Comparison of ENCODE assay signal across 25 mouse cellular contexts in the genomic region with DNA sequence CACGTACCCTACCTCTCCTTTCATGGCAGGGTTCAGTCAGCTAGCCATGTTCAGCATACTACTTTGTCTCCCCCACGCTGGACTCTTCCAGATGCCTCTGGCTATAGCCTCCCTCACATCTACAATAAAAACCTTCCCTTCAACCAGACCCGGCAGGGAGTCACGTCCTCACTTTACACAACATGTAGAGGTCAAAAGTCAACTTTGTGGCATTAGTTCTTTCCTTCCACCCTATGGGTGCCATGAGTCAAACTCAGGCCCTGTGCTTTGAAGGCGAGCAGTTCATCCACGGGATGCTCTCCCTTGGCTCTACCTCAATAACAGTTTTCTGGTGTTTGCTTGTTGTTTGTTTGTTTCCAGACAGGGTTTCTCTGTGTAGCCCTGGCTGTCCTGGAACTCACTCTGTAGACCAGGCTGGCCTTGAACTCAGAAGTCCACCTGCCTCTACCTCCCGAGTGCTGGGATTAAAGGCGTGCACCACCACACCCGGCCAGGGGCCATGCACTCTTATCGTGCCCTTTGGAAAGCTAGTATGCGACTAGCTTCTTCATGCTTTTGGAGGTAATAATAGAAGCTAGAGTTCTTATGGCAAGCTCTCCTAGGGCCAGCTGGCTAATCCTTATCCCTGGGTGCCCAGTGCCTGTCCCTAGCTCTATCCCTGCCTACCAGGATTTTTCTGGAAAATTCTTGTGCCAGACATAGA. TPM values are rescaled to one million over a fixed set of nuclear protein-coding genes. Genes with fewer than 3 reads are reported as not detected.
A peak's percentile ranks its signal among the peaks of the same experiment; 100 is the strongest.
DNase-seq lines count a peak whose midpoint lies in the region; ATAC-seq and TF ChIP-seq lines count a peak whose summit lies in the region.
"Had no signal": no experiment of that assay in that cellular context is flagged by ENCODE, and none has a peak within 500 bp of the region (broad histone marks: within the 10 kb centered on the region; RNA-seq: fewer than 3 reads in every experiment).

No protein-coding gene starts in this region.

- no peak for ATAC-seq in heart, embryonic 11.5 days (replicated peaks; ENCODE audit: insufficient number of reproducible peaks, low FRiP score, low TSS enrichment)
- ATAC-seq in liver, embryonic 14.5 days (ENCODE audit: insufficient read depth) = no peak
- ATAC-seq: activated CD4-positive, CD25-positive, alpha-beta regulatory T cell, adult 4 months; forebrain, embryonic 14.5 days; hindbrain, embryonic 16.5 days; inflammation-experienced regulatory T-cells, adult 6 months; Patski had no signal

- H3K9ac ChIP-seq in heart, embryonic 11.5 days (ENCODE audit: low read depth, low read length) = no peak overlapping the region
- peak overlapping the region; percentile 77; the same call in 1 of the 2 replicates for H3K9ac ChIP-seq in liver, embryonic 14.5 days (replicated peaks)
- H3K9ac ChIP-seq: embryonic facial prominence, embryonic 13.5 days; hindbrain, embryonic 12.5 days had no signal

- H3K4me1 ChIP-seq in heart, embryonic 10.5 days = peaks cover 35% of the 10 kb centered on the region
- H3K4me1 ChIP-seq in heart, embryonic 11.5 days (ENCODE audit: control insufficient read depth, insufficient read depth, low read length) = peaks cover 15% of the 10 kb centered on the region
- H3K4me1 ChIP-seq in bone marrow, adult 2 months (ENCODE audit: control insufficient read depth, insufficient read depth, low read length) = peaks cover 6% of the 10 kb centered on the region; the same call in 1 of the 2 replicates
- peaks cover 76 to 82% of the 10 kb centered on the region in 2 experiments for H3K4me1 ChIP-seq in liver, embryonic 14.5 days (replicated peaks; ENCODE audit: control insufficient read depth in 2 of 2, insufficient read depth in 2 of 2, low read length in 1 of 2)
- H3K4me1 ChIP-seq in limb, embryonic 10.5 days = peaks cover 28% of the 10 kb centered on the region

- DNase-seq in heart, embryonic 10.5 days (ENCODE audit: low spot score) = peak; percentile 72
- peak; percentile 40 for DNase-seq in c-Kit-negative CD71-positive TER-119-positive erythroid progenitor cells, embryonic 14.5 days (ENCODE audit: low read depth, low spot score)
- no peak for DNase-seq in liver, embryonic 14.5 days (ENCODE audit: low read depth in 3 of 3, low spot score in 3 of 3)
- no peak for DNase-seq in limb, embryonic 10.5 days (ENCODE audit: low spot score)
- no peak for DNase-seq in adrenal gland, postnatal 14 days
- no peak for DNase-seq in Muller cell, postnatal 12 days (ENCODE audit: inconsistent ontology term)
- DNase-seq: adrenal gland, postnatal 25 days; cerebellum, adult 11-12 months; cerebellum, adult 9-11 months; cerebellum, postnatal 36 days; gastrocnemius, postnatal 10 days; heart, adult 2 months; heart, postnatal 10 days; heart, postnatal 4 days had no signal

- H3K4me2 ChIP-seq in heart, embryonic 11.5 days = no peak overlapping the region
- H3K4me2 ChIP-seq in liver, embryonic 14.5 days (ENCODE audit: low read depth) = peak overlapping the region; percentile 69
- H3K4me2 ChIP-seq: embryonic facial prominence, embryonic 13.5 days; hindbrain, embryonic 12.5 days had no signal

- H3K9me3 ChIP-seq in heart, embryonic 10.5 days = no peaks in the 10 kb centered on the region
- H3K9me3 ChIP-seq in heart, embryonic 11.5 days (replicated peaks; ENCODE audit: control insufficient read depth, low read length) = no peaks in the 10 kb centered on the region
- no peaks in the 10 kb centered on the region for H3K9me3 ChIP-seq in liver, embryonic 14.5 days (ENCODE audit: control insufficient read depth, low read length)
- no peaks in the 10 kb centered on the region for H3K9me3 ChIP-seq in limb, embryonic 10.5 days (replicated peaks)
- H3K9me3 ChIP-seq: embryonic facial prominence, embryonic 13.5 days; forebrain, embryonic 10.5 days; G1E; hindbrain, embryonic 12.5 days had no signal

- H3K4me3 ChIP-seq in heart, embryonic 10.5 days = no peak overlapping the region
- H3K4me3 ChIP-seq in heart, embryonic 11.5 days (ENCODE audit: low read depth, low read length) = no peak overlapping the region
- H3K4me3 ChIP-seq in bone marrow, adult 2 months (replicated peaks; ENCODE audit: control insufficient read depth, low read depth, low read length) = no peak overlapping the region
- H3K4me3 ChIP-seq in liver, embryonic 14.5 days (ENCODE audit: insufficient read depth in 1 of 2, low read depth in 2 of 2, low read length in 2 of 2) = no peak overlapping the region
- H3K4me3 ChIP-seq in limb, embryonic 10.5 days = no peak overlapping the region
- H3K4me3 ChIP-seq: embryonic facial prominence, embryonic 13.5 days; forebrain, embryonic 10.5 days; heart, adult 2 months; hindbrain, embryonic 12.5 days had no signal

- no peaks in the 10 kb centered on the region for H3K27me3 ChIP-seq in heart, embryonic 10.5 days (ENCODE audit: insufficient read depth, poor library complexity, severe bottlenecking)
- no peaks in the 10 kb centered on the region for H3K27me3 ChIP-seq in heart, embryonic 11.5 days (ENCODE audit: control insufficient read depth, insufficient read depth, low read length)
- no peaks in the 10 kb centered on the region for H3K27me3 ChIP-seq in liver, embryonic 14.5 days (ENCODE audit: control insufficient read depth, insufficient read depth, low read length)
- H3K27me3 ChIP-seq in limb, embryonic 10.5 days (ENCODE audit: low read depth, poor library complexity, severe bottlenecking) = no peaks in the 10 kb centered on the region
- H3K27me3 ChIP-seq: embryonic facial prominence, embryonic 13.5 days; hindbrain, embryonic 12.5 days; Patski had no signal

- TF ChIP-seq POLR2A in bone marrow, adult 2 months (IDR thresholded peaks at IDR 0.05; ENCODE audit: borderline replicate concordance, control insufficient read depth, low read depth, low read length) = no peak

- 87% methylated on average over 11 of the region's 11 CpGs for WGBS in heart, embryonic 10.5 days
- WGBS in heart, embryonic 11.5 days (ENCODE audit: insufficient replicate concordance) = 79% methylated on average over 11 of the region's 11 CpGs
- 88% methylated on average over 11 of the region's 11 CpGs for WGBS in bone marrow, adult 2 months
- 62% methylated on average over 11 of the region's 11 CpGs for WGBS in liver, embryonic 14.5 days (ENCODE audit: insufficient replicate concordance)
- WGBS in limb, embryonic 10.5 days = 84% methylated on average over 11 of the region's 11 CpGs

- H3K27ac ChIP-seq in heart, embryonic 10.5 days = no peak overlapping the region
- no peak overlapping the region for H3K27ac ChIP-seq in heart, embryonic 11.5 days (ENCODE audit: low read depth, low read length)
- peak overlapping the region; percentile 42 for H3K27ac ChIP-seq in bone marrow, adult 2 months (ENCODE audit: control insufficient read depth, insufficient read depth, low read depth, low read length, poor library complexity)
- peak overlapping the region; percentile 99 for H3K27ac ChIP-seq in liver, embryonic 14.5 days
- no peak overlapping the region for H3K27ac ChIP-seq in limb, embryonic 10.5 days
- H3K27ac ChIP-seq: embryonic facial prominence, embryonic 13.5 days; forebrain, embryonic 10.5 days; hindbrain, embryonic 12.5 days had no signal

- no peak for TF ChIP-seq EP300 in liver, embryonic 14.5 days (IDR thresholded peaks at IDR 0.05; ENCODE audit: low read depth)

- TF ChIP-seq CTCF in bone marrow, adult 2 months (IDR thresholded peaks at IDR 0.05; ENCODE audit: control insufficient read depth, insufficient read depth, low read length) = no peak
- TF ChIP-seq CTCF in liver, embryonic 14.5 days (IDR thresholded peaks at IDR 0.05; ENCODE audit: low read depth) = 0 out of 2 replicates have a peak, but pooled peaks have one; percentile 9

- no peaks in the 10 kb centered on the region for H3K36me3 ChIP-seq in heart, embryonic 10.5 days
- H3K36me3 ChIP-seq in heart, embryonic 11.5 days (ENCODE audit: control insufficient read depth, insufficient read depth, low read length) = no peaks in the 10 kb centered on the region
- no peaks in the 10 kb centered on the region for H3K36me3 ChIP-seq in liver, embryonic 14.5 days (replicated peaks; ENCODE audit: control insufficient read depth, insufficient read depth, low read depth)
- H3K36me3 ChIP-seq in limb, embryonic 10.5 days = no peaks in the 10 kb centered on the region
- H3K36me3 ChIP-seq: embryonic facial prominence, embryonic 13.5 days; forebrain, embryonic 10.5 days; G1E; hindbrain, embryonic 12.5 days had no signal

RNA-seq across cellular contexts. Expression of a gene that starts 51.6 kb away (rescaled TPM):
- 39.6 and 41.3 TPM in 2 replicates for polyA plus RNA-seq in heart, embryonic 10.5 days (2016; fragmentation: Nextera tagmentation; extraction: Ambion mirVana)
- polyA plus RNA-seq in heart, embryonic 11.5 days (2014; fragmentation: Nextera tagmentation; extraction: Ambion mirVana) = 37.3 and 41.7 TPM in 2 replicates
- 24.0 and 27.0 TPM in 2 replicates for polyA plus RNA-seq in bone marrow, adult 2 months (2011; ENCODE audit: insufficient read depth, insufficient read length, low replicate concordance, missing spikeins)
- 16.5 TPM in 2 replicates for polyA plus RNA-seq in liver, embryonic 14.5 days (2012; rRNA removed)
- polyA plus RNA-seq in liver, embryonic 14.5 days (2014; fragmentation: Nextera tagmentation; extraction: Ambion mirVana) = 32.7 and 34.0 TPM in 2 replicates
- 17.6 and 22.5 TPM in 2 replicates for polyA plus RNA-seq in limb, embryonic 10.5 days (2016; fragmentation: Nextera tagmentation; extraction: Ambion mirVana)
- total RNA-seq in adrenal gland, postnatal 14 days (2021) = 181 and 182 TPM in 2 replicates

Comparison
In these comparisons a context has a peak if more than half of its experiments do, and no peak if none do; other contexts are left out.
1. DNase-seq: peak in heart, embryonic 10.5 days (single experiment) and c-Kit-negative CD71-positive TER-119-positive erythroid progenitor cells, embryonic 14.5 days (single experiment); none in liver, embryonic 14.5 days (0 of 3), limb, embryonic 10.5 days (single experiment), adrenal gland, postnatal 14 days (single experiment) and Muller cell, postnatal 12 days (single experiment).
2. H3K27ac ChIP-seq: peak in bone marrow, adult 2 months (single experiment) and liver, embryonic 14.5 days (single experiment); none in heart, embryonic 10.5 days (single experiment), heart, embryonic 11.5 days (single experiment) and limb, embryonic 10.5 days (single experiment).